Mouse (Mus musculus) bone marrow macrophage, adult 2 months (primary cell): ENCODE data around the gene Klhl8.

Source experiments
- CTCF ChIP-seq: IDR thresholded peaks from 2 replicates; pipeline ENCODE4 v1.5.1; 2012; ENCODE audit warnings: low read depth, mild to moderate bottlenecking, low read length, moderate library complexity
- POLR2A ChIP-seq: IDR thresholded peaks from 2 replicates; pipeline ENCODE4 v1.6.1; 2012; ENCODE audit warnings: mild to moderate bottlenecking, low read depth, low read length, borderline replicate concordance

DNA sequence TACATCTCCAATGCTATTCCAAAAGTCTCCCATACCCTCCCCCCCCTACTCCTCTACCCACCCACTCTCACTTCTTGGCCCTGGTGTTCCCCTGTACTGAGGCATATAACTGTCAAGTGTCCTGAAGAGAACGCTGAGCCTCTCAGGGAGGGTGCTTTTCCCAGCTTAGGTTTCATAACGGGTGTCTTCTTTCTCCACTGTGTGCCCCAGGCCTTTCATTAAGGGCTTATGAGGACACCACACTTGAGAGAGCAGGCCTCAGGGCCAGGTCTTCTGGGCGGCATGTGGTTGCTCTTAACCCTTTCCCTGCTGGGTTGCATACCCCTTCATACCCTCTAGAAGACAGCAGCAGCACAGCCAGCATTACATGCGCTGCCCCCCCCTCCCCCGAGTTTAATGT lies 64.5 kb downstream of the Klhl8 start:
- TF ChIP-seq CTCF, result no peak
- TF ChIP-seq POLR2A, result no peak
